Mouse (Mus musculus) liver, embryonic 13.5 days (tissue): ENCODE results near the gene Cdkl4. TPM values are rescaled to one million over a fixed set of nuclear protein-coding genes. Genes with fewer than 3 reads are reported as not detected.
"Not testable (repeated sequence)": the region's sequence is repeated elsewhere in the genome, so short reads cannot be mapped to it uniquely, and the experiment has no call there.

ENCODE experiments used
- ATAC-seq: fragments of 200-750 bp; cut with Nextera tagmentation; 2 replicates; pipeline ENCODE4 v1.8.0; 2017; ENCODE audit warnings: low read depth, mild to moderate bottlenecking, moderate number of reproducible peaks, moderate library complexity
- DNase-seq: peaks from one replicate; pipeline ENCODE4 v3.0.0; 2022
- H3K27ac ChIP-seq: fragments of 300-500 bp; sonication (generic); 2 replicates; pipeline ENCODE4 v1.5.1; 2015; ENCODE audit warnings: moderate library complexity, mild to moderate bottlenecking, inconsistent platforms
- H3K27me3 ChIP-seq: fragments of 300-500 bp; sonication (generic); 2 replicates; pipeline ENCODE4 v1.6.1; 2015; ENCODE audit warnings: mild to moderate bottlenecking, inconsistent platforms
- H3K36me3 ChIP-seq: fragments of 300-500 bp; sonication (generic); 2 replicates; pipeline ENCODE4 v1.6.1; 2015; ENCODE audit warnings: mild to moderate bottlenecking, inconsistent platforms
- H3K4me1 ChIP-seq: fragments of 300-500 bp; sonication (generic); replicated peaks from 2 replicates; pipeline ENCODE4 v1.6.1; 2015; ENCODE audit warnings: inconsistent platforms
- H3K4me2 ChIP-seq: fragments of 300-500 bp; sonication (generic); 2 replicates; pipeline ENCODE4 v1.6.1; 2015; ENCODE audit warnings: inconsistent platforms, mild to moderate bottlenecking, moderate library complexity
- H3K4me3 ChIP-seq: fragments of 300-500 bp; sonication (generic); replicated peaks from 2 replicates; pipeline ENCODE4 v1.5.1; 2015; ENCODE audit warnings: mild to moderate bottlenecking, inconsistent platforms
- H3K9ac ChIP-seq: fragments of 300-500 bp; sonication (generic); 2 replicates; pipeline ENCODE4 v1.6.1; 2015; ENCODE audit warnings: mild to moderate bottlenecking, inconsistent platforms
- H3K9me3 ChIP-seq: fragments of 300-500 bp; sonication (generic); replicated peaks from 2 replicates; pipeline ENCODE4 v1.6.1; 2016; ENCODE audit warnings: inconsistent platforms
- WGBS: fragments of 180-500 bp; shearing (Covaris S2); methylation state at CpG from one replicate; pipeline ENCODE4 v1.1.7; 2015; ENCODE audit not compliant: insufficient replicate concordance; 5-methylcytosine and 5-hydroxymethylcytosine counted together
- polyA plus RNA-seq: library from polyadenylated mRNA; unstranded; fragments of >200 nt; fragmentation: Nextera tagmentation; extraction: Ambion mirVana; gene quantifications from 2 replicates; pipeline ENCODE4 v1.2.1, GENCODE M21; 2015

The Cdkl4 gene
- polyA plus RNA-seq, 1 experiment from 2014 or later: 0.15 TPM

DNA sequence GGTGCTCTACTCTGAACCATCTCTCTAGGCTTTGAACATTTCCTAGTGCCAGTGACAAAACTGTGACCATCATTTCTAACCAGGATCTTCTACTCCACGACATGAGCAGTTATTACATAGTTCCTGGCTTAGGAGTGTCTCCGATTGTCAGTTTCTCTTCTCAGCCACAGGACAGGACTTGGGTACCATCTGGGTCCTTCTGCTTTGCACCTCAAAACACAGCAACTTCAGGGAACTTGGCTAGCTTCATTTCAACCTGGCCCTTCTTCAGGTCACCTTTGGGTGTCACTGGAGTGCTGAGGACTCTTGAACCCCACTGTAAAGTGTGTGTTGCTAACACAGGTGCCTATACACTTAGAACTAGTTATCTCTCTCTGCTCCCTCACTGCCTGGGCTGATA is 30.8 kb downstream of the Cdkl4 start:
- Histone ChIP-seq H3K9me3 (no peaks in the 10 kb centered on the region), H3K27me3 (no peaks in the 10 kb centered on the region), H3K4me1 (no peaks in the 10 kb centered on the region), H3K27ac (no peak overlapping the region), H3K9ac (no peak overlapping the region), H3K36me3 (no peaks in the 10 kb centered on the region), H3K4me3 (no peak overlapping the region), H3K4me2 (no peak overlapping the region)
- WGBS: 53% methylated on average over 2 of the region's 2 CpGs
- no peak for DNase-seq
- no peak for ATAC-seq

- H3K27me3 ChIP-seq: no peaks in the 10 kb centered on the region
- H3K36me3 ChIP-seq: no peaks in the 10 kb centered on the region
- no peak for DNase-seq
- no peak overlapping the region for H3K4me3 ChIP-seq
- no peaks in the 10 kb centered on the region for H3K9me3 ChIP-seq
- no peak for ATAC-seq
- 75% methylated on average over 8 of the region's 8 CpGs for WGBS
- H3K4me1 ChIP-seq: no peaks in the 10 kb centered on the region
- H3K9ac ChIP-seq: no peak overlapping the region
- no peak overlapping the region for H3K27ac ChIP-seq
- no peak overlapping the region for H3K4me2 ChIP-seq
Observed at GRCm38 (mm10) chr17:80546227-80546626, 31.4 kb downstream of the Cdkl4 start.

GRCm38 (mm10) chr17:80543646-80544045 is 34.0 kb downstream of the Cdkl4 start:
- no peak for ATAC-seq
- 80% methylated on average over 20 of the region's 20 CpGs for WGBS
- H3K4me1 ChIP-seq: no peaks in the 10 kb centered on the region
- H3K27ac ChIP-seq: no peak overlapping the region
- H3K4me3 ChIP-seq: no peak overlapping the region
- H3K9me3 ChIP-seq: no peaks in the 10 kb centered on the region
- no peaks in the 10 kb centered on the region for H3K27me3 ChIP-seq
- no peak overlapping the region for H3K4me2 ChIP-seq
- H3K36me3 ChIP-seq: no peaks in the 10 kb centered on the region
- no peak overlapping the region for H3K9ac ChIP-seq
- no peak for DNase-seq

DNA sequence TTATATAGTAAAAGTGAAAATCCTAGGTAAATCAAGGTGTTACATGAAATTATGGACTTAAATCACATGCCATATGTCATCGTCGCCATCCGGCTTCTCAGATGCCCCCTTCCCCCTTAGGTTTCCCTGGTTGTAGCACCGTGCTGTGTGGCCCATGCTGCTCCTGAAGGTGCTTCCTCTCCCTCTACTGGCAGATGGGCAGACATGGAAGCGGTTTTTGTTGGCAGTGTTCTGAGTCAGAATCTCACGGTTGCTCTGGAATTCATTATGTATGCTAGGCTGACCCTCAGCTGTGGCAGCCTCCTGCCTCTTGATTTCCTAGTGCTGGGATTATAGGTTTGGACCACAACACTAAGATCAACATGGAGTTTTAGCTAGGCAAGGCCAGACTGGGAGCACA is 40.5 kb downstream of the Cdkl4 start:
- ATAC-seq (no peak), DNase-seq (no peak)
- Histone ChIP-seq H3K4me3 (no peak overlapping the region), H3K9ac (no peak overlapping the region), H3K4me1 (no peaks in the 10 kb centered on the region), H3K9me3 (no peaks in the 10 kb centered on the region), H3K36me3 (no peaks in the 10 kb centered on the region), H3K27me3 (no peaks in the 10 kb centered on the region), H3K4me2 (no peak overlapping the region), H3K27ac (no peak overlapping the region)
- 58% methylated on average over 6 of the region's 6 CpGs for WGBS

- H3K27me3 ChIP-seq: no peaks in the 10 kb centered on the region
- H3K4me3 ChIP-seq: no peak overlapping the region
- ATAC-seq (no peak), DNase-seq (no peak)
- no peaks in the 10 kb centered on the region for H3K9me3 ChIP-seq
- no peak overlapping the region for H3K4me2 ChIP-seq
- no peak overlapping the region for H3K9ac ChIP-seq
- 61% methylated on average over 6 of the region's 6 CpGs for WGBS
- H3K36me3 ChIP-seq: no peaks in the 10 kb centered on the region
- no peak overlapping the region for H3K27ac ChIP-seq
- H3K4me1 ChIP-seq: no peaks in the 10 kb centered on the region
Observed at GRCm38 (mm10) chr17:80535633-80536032, 42.0 kb downstream of the Cdkl4 start.

- not testable (repeated sequence) for DNase-seq, H3K4me2 ChIP-seq, H3K4me3 ChIP-seq, ATAC-seq, H3K9me3 ChIP-seq, H3K36me3 ChIP-seq, H3K27ac ChIP-seq, H3K4me1 ChIP-seq, H3K9ac ChIP-seq, H3K27me3 ChIP-seq
- WGBS: 32% methylated on average over 2 of the region's 2 CpGs
Observed at GRCm38 (mm10) chr17:80531351-80531750, 46.3 kb downstream of the Cdkl4 start.

GRCm38 (mm10) chr17:80523231-80523630 is 54.4 kb downstream of the Cdkl4 start:
- Histone ChIP-seq H3K9me3 (no peaks in the 10 kb centered on the region), H3K27ac (no peak overlapping the region), H3K4me2 (no peak overlapping the region), H3K4me3 (no peak overlapping the region), H3K27me3 (no peaks in the 10 kb centered on the region), H3K36me3 (no peaks in the 10 kb centered on the region), H3K4me1 (no peaks in the 10 kb centered on the region), H3K9ac (no peak overlapping the region)
- 66% methylated on average over 3 of the region's 3 CpGs for WGBS
- DNase-seq (no peak), ATAC-seq (no peak)

DNA sequence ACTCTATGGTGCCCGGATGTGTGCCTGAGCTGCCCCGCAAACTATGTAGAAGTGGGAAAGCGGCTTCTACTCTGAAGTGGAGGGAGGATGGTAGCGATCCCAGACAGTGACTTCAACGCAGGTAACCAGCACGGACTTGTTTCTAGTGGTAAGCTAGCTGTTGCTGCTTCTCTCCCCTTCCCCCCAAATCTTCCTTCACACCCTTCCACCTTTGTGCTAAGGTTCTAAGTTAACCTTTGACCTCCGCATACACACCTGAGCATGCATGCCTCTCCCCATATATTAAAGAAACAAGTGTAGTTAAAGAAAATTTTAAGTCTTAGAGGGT is 55.4 kb downstream of the Cdkl4 start:
- Histone ChIP-seq H3K9me3 (no peaks in the 10 kb centered on the region), H3K27ac (no peak overlapping the region), H3K4me2 (no peak overlapping the region), H3K27me3 (no peaks in the 10 kb centered on the region), H3K4me3 (no peak overlapping the region), H3K36me3 (no peaks in the 10 kb centered on the region), H3K9ac (no peak overlapping the region), H3K4me1 (peaks cover 2% of the 10 kb centered on the region)
- 56% methylated on average over 7 of the region's 7 CpGs for WGBS
- ATAC-seq: no peak
- DNase-seq: no peak

GRCm38 (mm10) chr17:80521521-80522228 is 55.9 kb downstream of the Cdkl4 start:
- H3K4me1 ChIP-seq: peaks cover 7% of the 10 kb centered on the region
- H3K36me3 ChIP-seq: no peaks in the 10 kb centered on the region
- no peak overlapping the region for H3K4me3 ChIP-seq
- H3K27me3 ChIP-seq: no peaks in the 10 kb centered on the region
- 62% methylated on average over 4 of the region's 4 CpGs for WGBS
- no peak overlapping the region for H3K27ac ChIP-seq
- no peaks in the 10 kb centered on the region for H3K9me3 ChIP-seq
- no peak overlapping the region for H3K9ac ChIP-seq
- ATAC-seq (no peak), DNase-seq (no peak)
- no peak overlapping the region for H3K4me2 ChIP-seq

DNA sequence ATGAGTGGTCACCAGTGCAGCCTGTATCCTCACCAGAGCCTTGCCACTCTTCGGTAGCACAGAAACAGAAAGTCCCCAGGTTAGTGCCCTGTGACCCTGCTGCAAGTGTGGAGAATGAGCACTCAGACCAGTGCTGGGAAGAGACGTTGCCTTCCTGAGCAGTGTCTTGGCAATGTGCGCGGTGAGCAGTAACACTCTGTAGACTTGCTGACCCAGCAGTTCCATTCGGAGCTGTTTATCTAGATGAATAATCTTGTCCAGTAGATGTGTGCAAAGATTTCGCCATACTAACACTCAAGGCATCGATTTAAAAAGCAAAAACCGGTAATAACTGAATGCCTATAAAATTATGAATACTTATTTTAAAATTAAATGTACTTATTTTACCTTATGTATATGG is 57.1 kb downstream of the Cdkl4 start:
- Histone ChIP-seq H3K27ac (no peak overlapping the region), H3K9me3 (no peaks in the 10 kb centered on the region), H3K4me3 (no peak overlapping the region), H3K4me1 (peaks cover 7% of the 10 kb centered on the region), H3K36me3 (no peaks in the 10 kb centered on the region), H3K9ac (no peak overlapping the region), H3K4me2 (no peak overlapping the region), H3K27me3 (no peaks in the 10 kb centered on the region)
- no peak for ATAC-seq
- 69% methylated on average over 8 of the region's 8 CpGs for WGBS
- DNase-seq: no peak

DNA sequence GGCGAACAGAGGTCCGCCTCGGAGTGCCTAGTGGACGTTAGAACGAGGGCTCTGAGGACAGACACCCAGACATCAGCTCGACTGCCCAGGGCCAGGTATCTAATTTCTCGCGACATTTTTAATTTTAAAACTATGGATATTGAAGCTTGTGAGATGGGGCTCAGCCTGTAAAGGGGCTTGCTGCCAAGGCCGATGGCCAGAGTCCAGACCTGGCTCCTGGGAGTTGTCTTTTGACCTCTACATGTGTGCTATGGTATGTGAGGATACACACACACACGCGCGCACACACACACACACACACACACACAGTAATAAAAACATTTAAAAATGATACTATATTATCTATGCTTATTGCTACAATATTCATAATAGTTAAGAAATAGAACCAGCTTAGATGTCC is 58.8 kb downstream of the Cdkl4 start:
- Histone ChIP-seq H3K4me2 (no peak overlapping the region), H3K9ac (no peak overlapping the region), H3K9me3 (no peaks in the 10 kb centered on the region), H3K4me3 (no peak overlapping the region), H3K36me3 (no peaks in the 10 kb centered on the region), H3K27me3 (no peaks in the 10 kb centered on the region), H3K4me1 (peaks cover 22% of the 10 kb centered on the region), H3K27ac (no peak overlapping the region)
- no peak for ATAC-seq
- no peak for DNase-seq
- WGBS: 81% methylated on average over 12 of the region's 12 CpGs

GRCm38 (mm10) chr17:80517244-80517643 is 60.4 kb downstream of the Cdkl4 start:
- no peaks in the 10 kb centered on the region for H3K36me3 ChIP-seq
- no peak overlapping the region for H3K27ac ChIP-seq
- DNase-seq (no peak), ATAC-seq (no peak)
- 39% methylated on average over 9 of the region's 9 CpGs for WGBS
- no peak overlapping the region for H3K4me2 ChIP-seq
- no peak overlapping the region for H3K4me3 ChIP-seq
- H3K4me1 ChIP-seq: peaks cover 31% of the 10 kb centered on the region
- no peak overlapping the region for H3K9ac ChIP-seq
- H3K27me3 ChIP-seq: no peaks in the 10 kb centered on the region
- no peaks in the 10 kb centered on the region for H3K9me3 ChIP-seq
